Mouse (Mus musculus): ENCODE data around the gene Thoc3.

- TF ChIP-seq CTCF (IDR thresholded peaks at IDR 0.05; ENCODE audit: low read depth) (no peak), EP300 (IDR thresholded peaks at IDR 0.05; ENCODE audit: low read depth) (no peak)
Observed at GRCm38 (mm10) chr13:54490411-54490810, 21.8 kb upstream of the Thoc3 start.

Measured in liver, postnatal 0 days (tissue).